Mouse (Mus musculus): ENCODE measurements around the gene Pcolce2.

DNA sequence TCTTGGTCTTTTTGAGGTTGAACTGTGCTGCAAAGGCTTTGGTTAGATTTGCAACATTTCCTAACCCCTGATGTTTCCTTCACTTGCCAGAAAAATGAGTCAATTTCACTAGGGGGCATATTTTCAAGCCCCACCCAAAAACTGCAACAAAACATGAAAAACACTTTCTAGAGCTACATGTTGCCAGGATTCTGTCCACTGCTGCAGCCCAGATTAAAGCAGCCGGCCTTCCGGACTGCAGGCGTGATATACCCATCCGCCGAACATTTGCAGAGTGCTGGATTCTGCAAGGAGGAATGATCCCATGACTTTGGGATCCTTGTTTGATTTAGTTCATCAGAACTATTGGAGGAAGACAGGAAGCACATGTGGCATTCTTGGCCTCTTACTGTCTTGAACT, 17.0 kb downstream of the Pcolce2 start:
- TF ChIP-seq GATA1 (IDR thresholded peaks at IDR 0.05; ENCODE audit: borderline replicate concordance, low read length) (no peak), FLI1 (IDR thresholded peaks at IDR 0.05; ENCODE audit: low read length) (no peak)
